Mouse (Mus musculus) thymus, postnatal 36 days (tissue): ENCODE data around the gene Bach1.
A peak's percentile ranks its signal among the peaks of the same experiment; 100 is the strongest.

Experiments used
- DNase-seq, 2 experiments: peaks; one replicate each; pipeline ENCODE4 v3.0.0; 2022; ENCODE audit warnings: mixed read lengths in 2 of 2

The Bach1 gene

GRCm38 (mm10) chr16:87715221-87715620 lies 16.5 kb downstream of the Bach1 start:
- DNase-seq = peak in 1 of 2 experiments; percentile 12

GRCm38 (mm10) chr16:87716269-87716668 lies 17.5 kb downstream of the Bach1 start:
- peak in 1 of 2 experiments; percentile 5 for DNase-seq

- peak in 1 of 2 experiments; percentile 3 for DNase-seq
These were observed 18.4 kb downstream of the Bach1 start for GRCm38 (mm10) chr16:87717046-87717660.

- DNase-seq = peak in 1 of 2 experiments; percentile 4
These were observed 20.3 kb downstream of the Bach1 start for GRCm38 (mm10) chr16:87719071-87719470.

GRCm38 (mm10) chr16:87719688-87720283 lies 21.0 kb downstream of the Bach1 start:
- DNase-seq = peak in 1 of 2 experiments; percentile 18

- DNase-seq = peak in 1 of 2 experiments; percentile 38
These were observed 22.2 kb downstream of the Bach1 start for GRCm38 (mm10) chr16:87720851-87721409.

- no peak for DNase-seq
These were observed 24.1 kb downstream of the Bach1 start for GRCm38 (mm10) chr16:87722857-87723256.

GRCm38 (mm10) chr16:87723479-87723878 lies 24.7 kb downstream of the Bach1 start:
- peak; percentile 55 to 75 for DNase-seq

GRCm38 (mm10) chr16:87724826-87725225 lies 26.1 kb downstream of the Bach1 start:
- peak; percentile 30 to 47 for DNase-seq

- peak; percentile 39 to 60 for DNase-seq
These were observed 26.5 kb downstream of the Bach1 start for GRCm38 (mm10) chr16:87725241-87725640.

GRCm38 (mm10) chr16:87725963-87726362 lies 27.2 kb downstream of the Bach1 start:
- DNase-seq = peak; percentile 81 to 89

GRCm38 (mm10) chr16:87726369-87726768 lies 27.6 kb downstream of the Bach1 start:
- DNase-seq = no peak

- DNase-seq = peak; percentile 58 to 74
These were observed 28.5 kb downstream of the Bach1 start for GRCm38 (mm10) chr16:87727250-87727649.

GRCm38 (mm10) chr16:87727918-87728317 lies 29.2 kb downstream of the Bach1 start:
- peak; percentile 45 to 46 for DNase-seq

GRCm38 (mm10) chr16:87728703-87729102 lies 30.0 kb downstream of the Bach1 start:
- peak; percentile 56 to 62 for DNase-seq

GRCm38 (mm10) chr16:87729469-87729868 lies 30.7 kb downstream of the Bach1 start:
- DNase-seq = peak; percentile 54 to 64

GRCm38 (mm10) chr16:87734868-87735381 lies 36.2 kb downstream of the Bach1 start:
- DNase-seq = no peak

- DNase-seq = no peak
These were observed 37.4 kb downstream of the Bach1 start for GRCm38 (mm10) chr16:87736106-87736505.

- no peak for DNase-seq
These were observed 38.6 kb downstream of the Bach1 start for GRCm38 (mm10) chr16:87737296-87737695.

GRCm38 (mm10) chr16:87737842-87738639 lies 39.3 kb downstream of the Bach1 start:
- peak in 1 of 2 experiments; percentile 59 for DNase-seq

- DNase-seq = no peak
These were observed 42.4 kb downstream of the Bach1 start for GRCm38 (mm10) chr16:87741034-87741715.

GRCm38 (mm10) chr16:87743661-87744060 lies 44.9 kb downstream of the Bach1 start:
- no peak for DNase-seq
